Mouse (Mus musculus) retina, postnatal 7 days (tissue): Measurements from ENCODE around the gene Camsap1.

ENCODE experiments used
- DNase-seq: peaks from one replicate; pipeline ENCODE4 v3.0.0-alpha.2; 2012; ENCODE audit warnings: low read depth, low spot score

The Camsap1 gene

DNA sequence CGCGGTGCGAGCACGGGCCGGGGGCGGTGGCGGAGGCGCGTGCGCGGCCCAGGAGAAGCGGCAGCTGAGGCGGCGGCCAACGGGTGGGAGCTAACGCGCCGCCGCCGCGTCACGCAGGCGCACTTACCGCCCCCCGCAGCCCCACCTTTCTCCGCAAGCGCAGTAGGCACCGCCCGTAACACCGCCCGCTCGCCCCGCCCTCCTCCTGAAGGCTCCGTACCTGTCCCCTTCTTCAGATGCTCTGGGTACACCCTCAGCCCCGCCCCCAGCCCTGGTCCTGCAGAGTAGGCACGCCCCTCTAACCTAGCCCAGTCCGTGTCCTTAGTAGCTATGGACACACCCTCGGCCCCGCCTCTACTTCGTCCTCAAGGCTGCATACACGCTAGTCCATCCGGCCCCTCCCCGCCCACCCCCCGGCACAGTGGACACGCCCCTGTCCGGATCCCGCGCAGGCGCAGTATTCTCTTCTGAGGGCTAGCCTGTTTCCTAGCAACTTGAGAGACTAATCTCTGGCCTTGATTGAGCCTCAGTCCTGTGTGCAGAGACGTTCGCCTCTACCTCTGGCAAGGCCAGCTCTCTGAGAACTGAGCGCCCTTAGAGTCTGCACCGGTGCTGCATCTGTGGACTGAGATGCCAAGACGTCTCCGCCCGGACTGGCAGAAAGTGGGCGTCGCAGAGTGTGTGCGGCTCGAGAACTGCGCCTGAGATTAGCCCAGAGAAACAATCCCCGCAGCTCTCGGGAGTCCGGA lies at the start of gene Camsap1:
Gene Camsap1 (minus strand): TSS at position 124 of the 749 bp plus-strand sequence.
- peak; percentile 99 for DNase-seq

- DNase-seq = no peak
Observed at GRCm38 (mm10) chr2:26030288-26030687, 47.2 kb upstream of the Camsap1 start.

- no peak for DNase-seq
Observed at GRCm38 (mm10) chr2:26024138-26025075, 41.3 kb upstream of the Camsap1 start.

DNA sequence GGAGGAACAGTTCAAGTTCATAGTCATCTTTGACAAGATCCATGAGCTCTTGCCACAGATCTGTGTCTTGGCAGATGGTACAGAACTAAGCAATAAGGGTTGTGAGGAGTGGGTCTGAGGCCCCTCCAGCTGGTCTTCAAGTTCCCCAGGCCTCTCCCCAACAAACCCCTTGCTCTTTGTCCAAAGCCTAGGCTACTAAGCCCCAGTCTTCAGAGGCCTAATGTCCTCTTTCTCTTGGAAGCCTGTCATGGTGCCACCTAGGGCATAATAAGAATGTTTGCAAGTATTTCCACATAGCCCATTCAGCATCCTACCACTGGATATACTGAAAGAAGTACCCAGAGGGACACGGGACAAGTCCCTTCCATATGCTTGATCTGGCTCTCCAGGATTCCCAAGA lies 39.5 kb upstream of the Camsap1 start:
- DNase-seq = no peak

DNA sequence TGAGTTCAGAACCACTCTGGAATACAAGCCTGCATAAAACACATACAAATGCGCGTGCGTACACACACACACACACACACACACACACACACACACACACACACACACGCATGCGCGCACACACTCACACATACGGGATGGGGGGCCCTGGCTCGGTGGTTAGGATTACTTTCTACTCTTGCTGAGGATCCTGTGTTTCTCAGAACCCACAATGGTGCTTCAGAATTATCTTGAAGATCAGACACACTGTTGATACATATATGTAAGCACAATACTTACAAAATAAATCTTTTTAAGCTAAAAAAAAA lies 39.1 kb upstream of the Camsap1 start:
- DNase-seq = no peak

- DNase-seq = peak; percentile 82
Observed at GRCm38 (mm10) chr2:26021561-26022257, 38.6 kb upstream of the Camsap1 start, which contains the start of gene Ubac1. Gene Ubac1, minus strand, starts transcription at chr2:26021747.

DNA sequence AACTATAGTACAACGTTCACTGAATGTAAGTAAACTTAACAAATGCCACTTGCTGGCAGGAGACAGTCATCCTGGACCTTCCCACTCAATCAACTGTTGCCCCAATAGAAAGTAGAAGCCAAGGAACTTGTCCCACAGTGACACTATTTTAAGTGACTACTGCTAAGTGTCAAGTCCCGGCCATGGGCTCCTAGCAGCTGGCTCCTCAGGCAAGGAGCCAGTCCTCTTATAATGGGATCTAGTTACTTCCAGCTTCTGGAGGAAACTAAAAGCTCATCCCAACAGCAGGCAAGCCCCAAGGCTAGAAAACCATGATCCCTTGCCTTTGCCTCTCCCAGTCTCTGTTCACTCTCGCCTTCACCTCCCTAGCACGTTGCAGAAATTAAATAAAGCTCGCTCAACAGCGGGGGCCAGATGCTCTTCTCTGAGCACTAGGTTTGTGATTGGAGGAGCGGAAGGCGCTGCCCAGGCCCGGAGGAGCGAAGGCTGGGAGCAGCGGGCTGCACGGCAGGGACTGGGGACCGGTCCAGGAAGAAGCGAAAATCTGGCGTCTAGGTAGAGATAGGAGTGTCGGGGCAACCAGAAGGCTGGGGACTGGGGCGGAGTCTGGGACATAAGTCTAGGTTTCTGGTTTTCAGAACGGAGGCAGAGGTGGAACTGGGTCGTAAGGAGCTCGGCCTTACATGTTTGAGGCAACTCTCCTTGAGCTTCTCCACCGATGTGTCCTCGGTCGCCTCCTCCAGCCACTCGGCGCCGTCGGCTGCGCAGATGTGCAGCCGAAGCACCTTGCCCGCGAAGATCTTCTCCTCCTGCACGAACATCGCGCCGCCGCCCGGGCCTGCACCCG lies 37.9 kb upstream of the Camsap1 start:
- no peak for DNase-seq

DNA sequence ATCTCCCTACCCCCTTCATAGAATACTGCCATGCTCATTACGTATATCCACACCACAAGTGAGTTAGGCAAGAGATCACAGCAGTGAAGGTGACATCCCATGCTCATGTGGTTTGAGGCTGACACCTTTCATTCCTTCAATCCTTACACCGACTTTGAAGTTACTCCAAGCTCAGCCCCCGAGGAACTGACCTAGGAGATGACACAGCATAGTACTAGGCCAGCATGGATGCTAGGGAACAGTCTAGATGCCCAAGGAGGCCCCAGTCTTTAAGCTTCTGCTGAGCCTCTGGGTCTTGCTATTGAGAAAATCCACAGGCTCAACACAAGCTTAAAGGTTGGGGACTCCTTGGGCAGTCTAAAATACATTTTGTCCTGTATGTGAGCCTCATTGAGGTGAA lies 36.8 kb upstream of the Camsap1 start:
- no peak for DNase-seq

DNA sequence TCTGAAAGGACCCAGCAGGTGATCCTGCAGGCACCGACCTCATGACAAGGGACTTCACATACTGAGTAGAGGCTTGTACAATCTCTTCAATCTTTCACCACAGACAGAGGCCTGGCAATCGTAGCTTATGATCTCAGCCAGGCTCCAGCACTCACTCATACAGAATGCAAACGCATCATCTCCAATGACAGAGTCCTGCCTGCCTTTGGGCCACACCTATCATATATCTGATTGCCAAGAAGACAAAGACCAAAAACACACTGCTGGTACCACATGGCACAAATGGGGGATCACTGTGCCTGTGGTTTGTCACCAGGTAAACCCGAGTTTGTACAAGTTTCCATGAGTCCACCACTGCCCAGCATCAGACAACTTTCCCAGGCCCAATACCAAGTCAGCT lies 34.2 kb upstream of the Camsap1 start:
- DNase-seq = no peak

GRCm38 (mm10) chr2:26013674-26014073 lies 30.6 kb upstream of the Camsap1 start:
- no peak for DNase-seq

DNA sequence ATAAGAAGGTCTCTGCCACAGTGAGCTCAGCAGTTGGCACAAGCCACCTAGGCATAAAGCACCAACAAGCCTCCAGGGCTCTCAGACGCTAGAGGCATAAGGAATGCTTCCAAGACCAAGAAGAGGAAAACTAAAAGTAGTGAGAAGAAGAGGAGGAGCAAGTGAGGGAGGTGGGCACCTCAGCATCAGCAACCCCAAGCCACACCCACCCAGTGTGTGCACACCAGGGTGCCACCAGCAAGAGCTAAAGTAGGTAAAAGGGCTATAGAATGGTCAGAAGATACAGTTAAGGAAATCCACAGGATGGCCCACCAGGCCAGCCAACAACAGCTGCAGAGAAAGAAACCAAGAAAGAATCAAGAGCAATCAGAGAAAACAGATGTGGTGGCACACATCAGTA lies 28.3 kb upstream of the Camsap1 start:
- DNase-seq = no peak

DNA sequence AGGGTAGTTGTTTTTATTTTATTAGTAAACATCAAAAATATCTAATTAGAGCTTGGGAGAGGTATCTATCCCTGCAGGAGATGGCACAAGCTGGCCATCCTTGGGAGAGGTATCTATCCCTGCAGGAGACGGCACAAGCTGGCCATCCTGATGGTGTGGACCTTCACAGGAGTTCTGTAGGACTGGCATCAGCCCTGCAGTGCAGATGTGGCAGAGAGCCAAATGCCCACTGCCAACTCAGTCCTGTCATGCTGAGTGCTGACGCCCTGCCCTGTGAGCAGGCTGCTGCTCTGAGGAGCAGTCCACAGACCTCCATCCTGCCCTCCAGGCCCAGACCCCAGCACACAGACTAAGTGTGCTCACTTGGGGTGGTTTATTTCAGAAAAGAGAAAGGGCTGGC lies 18.9 kb upstream of the Camsap1 start:
- no peak for DNase-seq

DNA sequence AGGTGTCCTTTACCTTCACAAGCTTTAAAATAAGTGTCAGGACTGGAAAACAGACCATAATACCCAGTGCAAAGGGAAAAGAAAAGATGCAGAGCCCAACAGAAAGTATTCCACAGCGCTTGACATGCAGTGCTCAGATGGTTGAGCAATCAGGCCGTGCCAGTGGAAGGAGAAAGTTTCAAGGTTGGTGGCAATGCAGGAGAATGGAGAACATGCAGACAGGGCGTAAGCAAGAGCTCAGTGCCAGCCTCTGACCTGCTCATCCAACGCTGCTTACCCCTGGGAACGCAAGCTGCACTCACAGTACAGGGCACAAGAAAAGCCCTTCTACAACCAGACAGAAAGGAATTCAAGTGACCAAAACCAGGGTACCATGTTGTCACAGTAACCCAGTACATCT lies 18.1 kb upstream of the Camsap1 start:
- no peak for DNase-seq

GRCm38 (mm10) chr2:25997716-25998115 lies 14.6 kb upstream of the Camsap1 start:
- DNase-seq = no peak

DNA sequence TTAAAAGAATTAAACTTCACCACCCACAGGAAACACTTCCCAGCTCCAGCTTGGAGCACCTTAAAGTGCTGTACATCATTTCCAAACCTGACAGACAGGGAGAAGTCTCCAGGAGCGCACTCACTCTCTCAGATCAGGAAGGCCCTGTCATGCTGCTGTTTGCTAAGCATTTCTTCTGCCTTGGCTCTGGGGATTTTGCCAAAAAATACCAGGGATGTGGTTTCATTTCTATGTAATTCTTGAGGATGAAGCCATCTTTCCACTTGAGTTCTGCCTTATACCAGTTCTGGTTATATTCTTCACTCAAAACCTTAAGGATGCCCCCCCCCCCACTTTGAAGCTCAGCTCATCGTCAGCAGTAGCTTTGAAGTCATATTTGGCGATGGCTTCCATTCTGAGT lies 11.7 kb upstream of the Camsap1 start:
- DNase-seq = no peak

- no peak for DNase-seq
Observed at GRCm38 (mm10) chr2:25992285-25992684, 9.2 kb upstream of the Camsap1 start.

DNA sequence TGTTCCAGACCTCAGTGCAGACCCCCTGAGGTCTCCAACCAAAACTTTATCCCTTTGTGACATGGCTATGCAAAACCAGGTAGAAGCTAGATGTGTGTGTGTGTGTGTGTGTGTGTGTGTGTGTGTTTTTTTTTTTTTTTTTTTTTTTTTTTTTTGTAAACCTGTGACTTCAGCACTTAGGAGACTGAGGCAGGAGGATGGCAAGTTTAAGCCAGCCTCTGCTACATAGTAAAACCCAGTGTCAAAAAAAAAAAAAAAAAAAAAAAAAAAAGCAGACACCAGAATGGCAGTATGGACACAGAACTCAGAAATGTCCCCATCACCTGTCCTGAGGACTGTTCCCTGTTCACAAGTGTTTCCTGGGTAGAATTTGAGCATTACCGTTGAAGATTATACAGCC lies 6.6 kb upstream of the Camsap1 start:
- no peak for DNase-seq

GRCm38 (mm10) chr2:25987817-25988216 lies 4.7 kb upstream of the Camsap1 start:
- no peak for DNase-seq

DNA sequence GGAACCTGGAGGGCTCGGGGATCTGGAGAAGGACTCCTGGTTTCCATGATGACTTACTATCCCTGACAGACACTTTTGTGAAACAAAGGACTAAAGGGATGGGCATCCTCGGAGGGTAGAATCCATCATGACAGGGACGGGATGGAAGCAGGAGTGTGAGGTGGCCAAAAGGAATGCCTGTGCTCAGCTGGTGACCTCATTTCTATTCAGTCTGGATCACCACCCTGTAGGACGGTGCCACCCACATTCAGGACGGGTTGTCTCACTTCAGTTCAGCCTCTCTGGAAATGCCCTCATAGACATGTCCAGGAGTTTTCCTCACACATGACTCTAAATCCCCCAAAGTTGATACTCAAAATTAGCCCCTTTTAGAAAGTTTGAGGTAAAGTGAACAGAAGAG lies 3.5 kb upstream of the Camsap1 start:
- DNase-seq = no peak

- peak; percentile 8 for DNase-seq
Observed at GRCm38 (mm10) chr2:25982426-25983091, 523 bp downstream of the Camsap1 start.

GRCm38 (mm10) chr2:25982052-25982425 lies 1.0 kb downstream of the Camsap1 start:
- no peak for DNase-seq
